Mouse (Mus musculus) erythroid progenitor cell, adult 5-6 weeks (primary cell): ENCODE data around the gene Adnp. TPM values are rescaled to one million over a fixed set of nuclear protein-coding genes. Genes with fewer than 3 reads are reported as not detected.
"Not testable (repeated sequence)": the region's sequence is repeated elsewhere in the genome, so short reads cannot be mapped to it uniquely, and the experiment has no call there.

Experiments used
- ATAC-seq: replicated peaks from 2 replicates; pipeline ENCODE4 v1.8.0; 2016; ENCODE audit warnings: moderate number of reproducible peaks, mild to moderate bottlenecking, moderate TSS enrichment, inconsistent platforms; ENCODE audit not compliant: poor library complexity, low FRiP score, severe bottlenecking
- total RNA-seq, 2 experiments: library from RNA; stranded (forward) in 1 of 2; stranded (reverse) in 1 of 2; fragments of 150-400 nt in 1 of 2; fragments of 186-747, 209-891 nt in 1 of 2; gene quantifications; 2 replicates each; pipeline versions ENCODE4 v1.2.3 to v1.2.4; 2015 to 2017; ENCODE audit warnings: low replicate concordance in 2 of 2

Adnp gene
- total RNA-seq, 2 experiments from 2014 or later, result 0.53 to 38.1 TPM

GRCm38 (mm10) chr2:168158911-168159711, 47.8 kb downstream of the Adnp start:
- no peak for ATAC-seq

DNA sequence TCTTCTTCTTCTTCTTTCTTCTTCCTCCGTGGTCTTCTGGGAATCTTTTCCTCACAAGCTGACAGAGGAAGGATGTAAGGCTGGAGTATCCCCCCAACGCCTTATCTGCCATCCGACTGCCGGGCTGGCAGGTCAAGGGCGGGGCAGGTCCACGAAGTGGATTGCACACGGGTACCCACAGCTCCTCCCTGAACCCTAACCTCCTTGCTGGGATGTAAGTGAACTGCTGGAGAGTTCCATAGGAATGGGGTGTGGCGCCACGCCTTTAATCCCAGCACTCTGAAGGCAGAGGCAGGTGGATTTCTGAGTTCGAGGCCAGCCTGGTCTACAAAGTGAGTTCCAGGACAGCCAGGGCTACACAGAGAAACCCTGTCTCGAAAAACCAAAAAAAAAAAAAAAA, 48.9 kb downstream of the Adnp start:
- ATAC-seq, result not testable (repeated sequence)

GRCm38 (mm10) chr2:168156361-168156760, 50.6 kb downstream of the Adnp start:
- no peak for ATAC-seq

DNA sequence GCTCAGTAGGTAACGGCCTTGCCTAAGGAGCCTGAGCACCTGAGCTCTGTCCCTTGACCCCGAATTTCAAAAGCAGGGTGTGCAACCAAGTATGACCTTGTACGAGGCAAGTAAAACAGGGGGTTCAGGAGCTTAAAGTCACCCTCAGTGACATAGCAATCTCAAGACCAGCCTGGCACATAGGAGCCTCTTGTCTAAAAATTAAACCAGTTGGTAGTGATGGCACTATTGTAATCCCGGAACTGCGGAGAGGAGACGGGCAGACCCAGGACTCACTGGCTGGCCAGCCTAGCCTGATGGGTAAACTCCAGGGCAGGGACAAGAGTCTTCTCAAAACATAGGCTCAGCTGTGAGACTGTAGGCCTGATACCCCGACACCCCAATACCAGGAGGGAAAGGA, 51.2 kb downstream of the Adnp start:
- no peak for ATAC-seq

DNA sequence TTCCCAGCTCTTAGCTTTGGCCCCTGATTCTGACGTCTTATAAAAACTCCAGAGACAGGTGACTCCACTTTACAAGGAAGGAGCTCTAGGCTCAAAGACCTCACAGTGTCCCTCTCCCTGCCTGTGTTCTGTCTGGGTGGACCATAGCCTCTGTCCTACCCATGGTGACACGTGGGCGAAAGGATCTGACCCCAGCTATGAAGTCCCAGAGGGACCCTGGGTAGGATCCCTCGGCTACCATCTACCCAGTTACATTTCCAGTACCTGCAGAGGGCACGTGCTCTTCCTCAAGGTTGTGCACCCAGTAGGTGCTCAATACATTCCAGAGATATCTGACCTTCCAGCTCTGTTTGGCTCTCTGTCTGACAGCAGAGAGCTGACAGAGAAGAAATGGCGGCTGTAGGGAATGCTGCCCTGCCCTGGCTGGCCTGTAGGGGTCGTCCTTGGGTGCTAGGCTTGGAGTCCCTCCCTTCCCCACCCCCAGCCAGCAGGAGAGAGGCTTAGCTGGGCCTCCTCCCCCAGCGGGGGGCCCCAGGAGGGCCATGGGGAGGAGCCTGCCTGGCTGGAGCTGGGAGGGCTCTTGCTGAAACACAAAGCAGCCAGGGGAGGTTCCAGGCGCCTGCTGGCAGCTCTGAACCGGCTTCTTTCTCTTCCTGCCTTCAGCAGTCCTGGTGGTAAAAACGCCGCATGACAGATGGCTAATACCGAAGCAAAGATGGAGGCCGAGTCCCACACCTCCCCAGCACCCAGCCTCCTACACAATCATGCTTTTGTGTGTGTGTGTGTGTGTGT, 52.6 kb downstream of the Adnp start:
- peak; percentile 78 for ATAC-seq

DNA sequence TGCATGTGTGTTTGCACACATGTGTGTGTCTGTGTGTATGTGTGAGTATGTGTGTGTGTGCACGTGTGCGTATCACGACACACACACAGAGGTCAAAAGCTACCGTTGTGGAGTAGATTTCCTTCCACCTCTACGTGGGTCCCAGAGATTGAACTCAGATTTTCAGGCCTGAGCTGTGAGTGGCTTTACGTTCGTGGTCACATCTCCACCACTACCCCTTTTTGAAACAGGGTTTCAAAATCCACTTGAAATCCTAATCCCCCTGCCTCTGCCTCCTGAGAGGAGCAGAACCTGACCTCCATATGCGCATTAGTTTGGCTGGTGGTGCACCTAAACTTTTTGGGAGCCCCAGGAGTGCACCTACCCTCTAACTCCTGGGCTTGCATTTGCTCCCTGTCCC, 57.7 kb downstream of the Adnp start:
- no peak for ATAC-seq

GRCm38 (mm10) chr2:168147722-168148432, 59.0 kb downstream of the Adnp start:
- no peak for ATAC-seq

DNA sequence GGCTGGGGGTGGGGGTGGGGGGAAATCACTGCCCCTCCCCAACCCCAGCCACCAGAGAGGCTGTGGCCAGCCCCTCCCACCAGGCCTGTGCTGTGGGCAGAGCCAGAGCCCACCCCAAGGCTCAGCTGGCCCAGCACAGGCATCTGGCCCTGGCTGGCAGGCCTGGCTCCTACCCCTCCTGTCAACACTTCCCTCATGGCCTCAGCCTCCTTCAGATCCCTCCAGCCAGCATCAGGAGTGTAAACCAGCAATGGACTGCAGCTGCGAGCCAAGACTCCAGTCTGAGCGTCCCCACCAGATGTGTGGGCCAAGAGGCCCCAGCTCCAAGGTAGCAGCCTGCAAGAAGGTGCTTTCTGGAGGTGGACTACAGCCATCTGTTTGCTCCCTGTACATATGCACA, 61.5 kb downstream of the Adnp start:
- ATAC-seq, result no peak

DNA sequence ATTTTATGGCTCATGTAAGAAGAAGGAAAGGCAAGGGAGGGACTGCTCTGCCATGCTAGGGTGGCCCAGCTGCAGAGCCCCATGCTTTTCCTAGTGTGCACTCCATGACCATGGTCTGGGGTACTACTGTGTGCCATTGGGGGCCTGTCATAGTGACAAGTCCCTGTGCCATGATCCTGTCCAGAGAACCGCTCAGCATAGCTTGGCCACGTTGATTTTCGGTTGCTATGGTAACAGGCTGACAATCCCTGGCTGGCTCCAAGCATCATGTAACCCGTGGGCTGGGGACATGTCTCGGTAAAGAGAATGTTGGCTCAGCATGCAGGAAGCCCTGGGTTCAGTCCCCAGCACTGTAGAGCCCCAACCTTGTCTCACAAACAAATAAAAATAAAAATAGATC, 63.1 kb downstream of the Adnp start:
- no peak for ATAC-seq

- no peak for ATAC-seq
Observed at GRCm38 (mm10) chr2:168137161-168137560, 69.8 kb downstream of the Adnp start.

Other genes with a start within 250 kb of the Adnp start
- not detected in 2 replicates for gene Ripor3, start 196.5 kb downstream of the Adnp start, total RNA-seq (2015; ENCODE audit: low replicate concordance)
- gene Ripor3, start 196.5 kb downstream of the Adnp start, total RNA-seq (2017; ENCODE audit: low replicate concordance), result 0.45 TPM in 1 of 2 replicates, not detected in the other
- not detected in 2 replicates for gene Pard6b, start 126.1 kb downstream of the Adnp start, total RNA-seq (2015; ENCODE audit: low replicate concordance)
- 0.13 TPM in 1 of 2 replicates, not detected in the other for gene Pard6b, start 126.1 kb downstream of the Adnp start, total RNA-seq (2017; ENCODE audit: low replicate concordance)
- 9.7 and 14.3 TPM in 2 replicates for gene Gm20716, start 23.3 kb upstream of the Adnp start, total RNA-seq (2015; ENCODE audit: low replicate concordance)
- gene Gm20716, start 23.3 kb upstream of the Adnp start, total RNA-seq (2017; ENCODE audit: low replicate concordance), result 23.0 and 28.4 TPM in 2 replicates
- gene Dpm1, start 23.5 kb upstream of the Adnp start, total RNA-seq (2015; ENCODE audit: low replicate concordance), result 44.0 TPM in 2 replicates
- gene Dpm1, start 23.5 kb upstream of the Adnp start, total RNA-seq (2017; ENCODE audit: low replicate concordance), result 5.4 and 18.9 TPM in 2 replicates
- 0.72 and 1.7 TPM in 2 replicates for gene Mocs3, start 23.5 kb upstream of the Adnp start, total RNA-seq (2015; ENCODE audit: low replicate concordance)
- 1.2 and 1.3 TPM in 2 replicates for gene Mocs3, start 23.5 kb upstream of the Adnp start, total RNA-seq (2017; ENCODE audit: low replicate concordance)
- gene Kcng1, start 74.6 kb upstream of the Adnp start, total RNA-seq (2015; ENCODE audit: low replicate concordance), result not detected in 2 replicates
- gene Kcng1, start 74.6 kb upstream of the Adnp start, total RNA-seq (2017; ENCODE audit: low replicate concordance), result not detected in 2 replicates